Mouse (Mus musculus): ENCODE measurements around the gene Cldn6. TPM values are rescaled to one million over a fixed set of nuclear protein-coding genes. Genes with fewer than 3 reads are reported as not detected.
A peak's percentile ranks its signal among the peaks of the same experiment; 100 is the strongest.

Gene Cldn6
- total and polyA plus RNA-seq, 3 experiments, result not detected

GRCm38 (mm10) chr17:23675127-23675526 is 3.9 kb upstream of the Cldn6 start:
- peak; percentile 91 for DNase-seq

DNA sequence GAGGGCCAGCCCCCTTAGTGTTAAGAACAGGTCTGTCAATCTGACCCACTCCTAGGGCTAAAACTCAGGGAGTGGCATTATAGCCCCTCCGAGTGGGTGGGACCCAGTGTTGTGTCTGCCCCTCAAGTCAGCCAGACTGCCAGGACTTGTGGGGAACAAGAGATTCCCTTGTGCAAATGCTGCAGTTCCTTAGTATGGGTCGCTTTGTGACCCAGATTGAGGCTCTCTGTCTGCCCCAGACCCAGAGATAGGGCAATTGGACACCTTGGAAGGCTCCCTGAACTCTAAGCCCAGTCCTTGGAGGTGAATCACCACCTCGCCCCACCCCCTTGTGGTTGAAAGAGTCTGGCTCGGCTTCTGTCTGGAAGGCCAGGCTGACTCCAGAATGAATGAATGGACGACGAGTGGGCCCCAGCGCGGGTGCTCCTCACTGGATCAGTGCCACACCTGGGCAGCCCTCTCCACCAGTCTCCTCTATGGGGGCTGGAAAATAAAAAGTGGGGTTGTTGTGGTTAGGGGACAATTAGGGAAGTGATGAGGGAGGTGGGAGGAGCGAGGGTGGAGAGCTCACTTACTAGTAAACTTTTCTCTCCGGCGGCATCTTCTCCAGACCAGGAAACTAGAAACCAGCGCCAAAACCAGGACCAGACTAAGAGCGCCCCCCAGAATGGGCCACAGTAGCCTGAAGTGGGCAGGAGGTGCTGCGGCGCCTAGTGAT is 3.3 kb upstream of the Cldn6 start:
- DNase-seq, result peak; percentile 93

- peak; percentile 92 for DNase-seq
Observed at GRCm38 (mm10) chr17:23676473-23677031, 2.5 kb upstream of the Cldn6 start.

DNA sequence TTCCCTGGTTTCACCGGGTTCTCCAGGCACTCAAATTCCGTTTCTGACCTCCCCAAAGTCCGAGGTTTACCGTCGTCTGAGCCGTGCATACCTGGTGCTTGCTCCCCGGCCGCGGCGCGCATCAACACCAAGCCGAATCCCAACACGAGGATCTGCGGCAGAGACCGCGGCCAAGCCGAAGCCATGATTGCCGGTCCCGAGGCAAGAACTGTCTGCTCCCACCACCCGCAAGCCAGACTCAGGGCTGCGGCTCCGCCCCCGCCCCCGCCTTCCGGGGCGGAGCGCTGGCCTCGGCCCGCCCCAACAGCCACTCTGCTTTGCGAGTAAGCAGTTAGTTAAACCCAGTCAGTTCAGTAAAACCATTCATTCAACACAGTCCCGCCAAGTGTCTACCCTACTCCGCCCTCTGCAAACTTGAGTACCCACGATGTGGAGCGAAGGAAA is 1.8 kb upstream of the Cldn6 start, which contains the start of gene Tnfrsf12a:
Tnfrsf12a (minus strand) TSS at position 233 of the 444 bp plus-strand sequence.
- peak; percentile 93 for DNase-seq

DNA sequence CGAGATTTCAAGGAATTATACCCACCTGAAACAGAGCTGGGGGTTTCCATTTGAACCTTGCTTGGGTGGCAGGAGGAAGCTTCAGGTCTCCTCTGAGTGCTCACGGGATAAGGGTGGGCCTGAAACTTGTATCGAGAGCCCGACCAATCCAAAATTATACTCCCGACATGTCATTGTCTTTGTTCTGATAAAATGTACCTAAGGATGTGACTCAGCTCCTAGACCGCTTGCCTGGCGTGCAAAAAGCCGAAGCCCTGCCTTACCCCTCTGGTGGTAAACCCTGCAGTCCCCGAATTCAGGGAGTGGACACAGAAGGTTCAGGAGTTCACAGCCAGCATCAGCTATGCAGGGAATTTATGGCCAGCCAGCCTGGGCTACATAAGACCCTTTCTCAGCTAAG is 1.3 kb downstream of the Cldn6 start:
- DNase-seq, result no peak

GRCm38 (mm10) chr17:23681086-23681485 is 2.0 kb downstream of the Cldn6 start:
- DNase-seq, result peak; percentile 67

GRCm38 (mm10) chr17:23682092-23682491 is 3.0 kb downstream of the Cldn6 start:
- no peak for DNase-seq

DNA sequence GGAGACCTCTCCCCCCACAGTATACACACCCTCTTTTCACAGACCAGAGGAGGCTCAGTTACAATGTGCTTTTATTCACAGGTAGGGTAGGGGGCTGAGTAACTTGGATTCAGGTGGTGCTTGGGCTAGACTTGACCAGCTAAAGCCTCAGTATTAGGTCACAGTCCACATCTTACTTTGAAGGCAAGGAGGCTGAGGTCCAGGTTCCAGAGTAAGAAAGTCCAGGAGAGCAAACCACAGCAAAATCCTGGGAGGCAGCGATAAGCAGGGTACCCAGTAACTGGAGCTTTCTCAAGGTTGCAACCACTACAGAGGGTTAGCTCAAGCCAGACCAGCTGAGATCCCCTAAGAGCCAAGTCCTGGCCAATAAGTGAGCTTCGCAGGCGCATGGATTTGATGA is 3.5 kb downstream of the Cldn6 start:
- no peak for DNase-seq

GRCm38 (mm10) chr17:23683226-23683625 is 4.2 kb downstream of the Cldn6 start:
- no peak for DNase-seq

- no peak for DNase-seq
Observed at GRCm38 (mm10) chr17:23683856-23684672, 5.0 kb downstream of the Cldn6 start, which contains the start of gene Cldn9. Gene Cldn9, minus strand, starts transcription at chr17:23684026.

- no peak for DNase-seq
Observed at GRCm38 (mm10) chr17:23694491-23694890, 15.4 kb downstream of the Cldn6 start.

GRCm38 (mm10) chr17:23695801-23696200 is 16.8 kb downstream of the Cldn6 start:
- no peak for DNase-seq

GRCm38 (mm10) chr17:23699131-23700077 is 20.4 kb downstream of the Cldn6 start:
- peak; percentile 64 for DNase-seq

- DNase-seq, result peak; percentile 96
Observed at GRCm38 (mm10) chr17:23700079-23700478, 21.0 kb downstream of the Cldn6 start.

DNA sequence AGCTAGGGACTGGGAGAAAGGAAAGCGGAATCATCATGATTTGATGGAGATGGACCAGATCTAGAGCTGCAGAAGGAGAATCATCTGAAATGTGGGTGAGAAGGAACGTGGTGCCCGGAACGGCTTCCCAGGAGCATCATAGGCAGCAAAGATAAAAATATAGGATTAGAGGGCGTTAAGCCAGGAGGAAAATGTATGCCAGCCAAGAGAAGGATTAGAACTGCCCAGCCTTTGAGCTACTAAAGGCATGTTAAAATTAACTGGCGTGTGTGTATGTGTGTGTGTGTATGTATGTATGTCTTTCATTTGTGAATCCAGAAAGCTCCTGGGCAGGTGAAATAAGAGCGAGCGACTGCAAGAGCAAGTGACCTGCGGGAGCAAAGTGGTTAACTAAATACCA is 24.3 kb downstream of the Cldn6 start:
- DNase-seq, result no peak

GRCm38 (mm10) chr17:23704741-23705140 is 25.7 kb downstream of the Cldn6 start:
- no peak for DNase-seq

DNA sequence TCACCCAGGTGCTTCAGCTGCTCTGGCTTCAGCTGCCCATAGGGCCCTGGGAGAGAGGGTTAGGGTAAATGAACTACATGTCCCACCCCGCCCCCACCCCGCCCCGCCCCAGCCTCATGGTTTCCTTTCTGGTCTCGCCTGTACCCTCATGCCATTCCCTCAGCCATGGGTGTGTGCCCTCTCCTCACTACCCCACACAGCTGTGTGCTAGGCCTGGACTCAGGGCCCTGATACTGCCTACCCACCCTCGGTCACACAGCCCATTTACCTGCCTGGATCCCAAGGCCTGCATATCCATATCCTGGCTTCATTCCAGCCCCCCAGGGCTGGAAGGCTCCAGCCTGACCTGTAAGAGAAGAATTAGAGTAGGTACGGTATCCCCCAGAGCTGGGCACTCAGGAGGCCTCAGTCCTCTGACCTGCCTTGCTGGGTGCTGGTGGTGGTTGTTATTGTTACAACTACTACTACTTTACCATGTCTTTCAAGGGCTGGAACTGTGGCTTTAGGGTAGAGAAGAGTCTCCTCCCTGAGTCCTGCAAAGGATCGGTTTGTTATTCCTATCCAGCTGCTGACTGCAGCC is 26.6 kb downstream of the Cldn6 start:
- no peak for DNase-seq

GRCm38 (mm10) chr17:23706212-23706611 is 27.2 kb downstream of the Cldn6 start:
- peak; percentile 67 for DNase-seq

GRCm38 (mm10) chr17:23717003-23717402 is 38.0 kb downstream of the Cldn6 start:
- DNase-seq, result no peak

- no peak for DNase-seq
Observed at GRCm38 (mm10) chr17:23719455-23719854, 40.4 kb downstream of the Cldn6 start.

DNA sequence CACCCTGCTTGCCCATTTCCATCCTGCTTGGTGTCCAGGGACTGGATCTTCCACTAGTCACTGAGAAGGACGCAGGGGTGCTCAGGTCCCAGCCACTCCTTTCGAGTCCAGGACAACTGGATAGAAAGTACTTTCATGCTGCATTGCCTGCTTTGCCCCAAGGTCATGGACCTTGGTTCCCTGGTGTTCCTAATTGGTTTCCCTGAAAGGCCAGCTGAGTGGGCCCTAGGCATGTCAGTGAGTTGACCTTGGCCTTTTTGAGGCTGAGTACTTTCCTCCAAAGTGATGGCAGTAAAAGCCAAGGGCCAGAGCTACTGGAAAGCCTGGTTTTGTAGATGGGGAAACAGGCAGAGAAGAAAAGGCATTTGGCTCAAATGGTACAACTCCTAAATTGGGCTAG is 42.8 kb downstream of the Cldn6 start:
- DNase-seq, result peak; percentile 81

Measured in adrenal gland, adult 2 months (tissue).